Mouse (Mus musculus): Measurements from ENCODE around the gene Zfp512b. TPM values are rescaled to one million over a fixed set of nuclear protein-coding genes. Genes with fewer than 3 reads are reported as not detected.

The Zfp512b gene
- polyA plus RNA-seq (2012; rRNA removed), result 105 and 142 TPM in 2 replicates

- DNase-seq (ENCODE audit: low read depth), result peak; percentile 90
Observed at GRCm38 (mm10) chr2:181592231-181593041, at the start of gene Zfp512b. Gene Zfp512b, minus strand, starts transcription at chr2:181592803.

GRCm38 (mm10) chr2:181635865-181636264 lies 43.3 kb upstream of the Zfp512b start:
- DNase-seq (ENCODE audit: low read depth), result no peak
- TF ChIP-seq POLR2A (IDR thresholded peaks at IDR 0.05; ENCODE audit: borderline replicate concordance, extremely low read depth, insufficient read depth, insufficient read length, poor library complexity, severe bottlenecking) (no peak), CTCF (IDR thresholded peaks at IDR 0.05; ENCODE audit: borderline replicate concordance, extremely low read depth, insufficient read depth, insufficient read length) (no peak)

More at GRCm38 (mm10) chr2:181592231-181593041, at the start of gene Zfp512b:
- TF ChIP-seq CTCF (IDR thresholded peaks at IDR 0.05; ENCODE audit: borderline replicate concordance, extremely low read depth, insufficient read depth, insufficient read length) (no peak), POLR2A (IDR thresholded peaks at IDR 0.05; ENCODE audit: borderline replicate concordance, extremely low read depth, insufficient read depth, insufficient read length, poor library complexity, severe bottlenecking) (peak; percentile 98)

- DNase-seq (ENCODE audit: low read depth), result no peak
- TF ChIP-seq POLR2A (IDR thresholded peaks at IDR 0.05; ENCODE audit: borderline replicate concordance, extremely low read depth, insufficient read depth, insufficient read length, poor library complexity, severe bottlenecking) (no peak), CTCF (IDR thresholded peaks at IDR 0.05; ENCODE audit: borderline replicate concordance, extremely low read depth, insufficient read depth, insufficient read length) (no peak)
Observed at GRCm38 (mm10) chr2:181632624-181633023, 40.0 kb upstream of the Zfp512b start.

- no peak for DNase-seq (ENCODE audit: low read depth)
- TF ChIP-seq CTCF (IDR thresholded peaks at IDR 0.05; ENCODE audit: borderline replicate concordance, extremely low read depth, insufficient read depth, insufficient read length) (no peak), POLR2A (IDR thresholded peaks at IDR 0.05; ENCODE audit: borderline replicate concordance, extremely low read depth, insufficient read depth, insufficient read length, poor library complexity, severe bottlenecking) (no peak)
Observed at GRCm38 (mm10) chr2:181628471-181628870, 35.9 kb upstream of the Zfp512b start.

- peak; percentile 33; the same call in 1 of the 2 replicates for TF ChIP-seq CTCF (IDR thresholded peaks at IDR 0.05; ENCODE audit: borderline replicate concordance, extremely low read depth, insufficient read depth, insufficient read length)
- no peak for TF ChIP-seq POLR2A (IDR thresholded peaks at IDR 0.05; ENCODE audit: borderline replicate concordance, extremely low read depth, insufficient read depth, insufficient read length, poor library complexity, severe bottlenecking)
- peak; percentile 46 for DNase-seq (ENCODE audit: low read depth)
Observed at GRCm38 (mm10) chr2:181623401-181623800, 30.8 kb upstream of the Zfp512b start.

- no peak for DNase-seq (ENCODE audit: low read depth)
- no peak for TF ChIP-seq POLR2A (IDR thresholded peaks at IDR 0.05; ENCODE audit: borderline replicate concordance, extremely low read depth, insufficient read depth, insufficient read length, poor library complexity, severe bottlenecking)
- no peak for TF ChIP-seq CTCF (IDR thresholded peaks at IDR 0.05; ENCODE audit: borderline replicate concordance, extremely low read depth, insufficient read depth, insufficient read length)
Observed at GRCm38 (mm10) chr2:181618761-181619495, 26.3 kb upstream of the Zfp512b start.

GRCm38 (mm10) chr2:181602367-181602766 lies 9.8 kb upstream of the Zfp512b start:
- DNase-seq (ENCODE audit: low read depth), result no peak
- TF ChIP-seq CTCF (IDR thresholded peaks at IDR 0.05; ENCODE audit: borderline replicate concordance, extremely low read depth, insufficient read depth, insufficient read length) (no peak), POLR2A (IDR thresholded peaks at IDR 0.05; ENCODE audit: borderline replicate concordance, extremely low read depth, insufficient read depth, insufficient read length, poor library complexity, severe bottlenecking) (no peak)

- no peak for DNase-seq (ENCODE audit: low read depth)
- TF ChIP-seq CTCF (IDR thresholded peaks at IDR 0.05; ENCODE audit: borderline replicate concordance, extremely low read depth, insufficient read depth, insufficient read length) (no peak), POLR2A (IDR thresholded peaks at IDR 0.05; ENCODE audit: borderline replicate concordance, extremely low read depth, insufficient read depth, insufficient read length, poor library complexity, severe bottlenecking) (no peak)
Observed at GRCm38 (mm10) chr2:181601751-181602145, 9.1 kb upstream of the Zfp512b start.

- TF ChIP-seq CTCF (IDR thresholded peaks at IDR 0.05; ENCODE audit: borderline replicate concordance, extremely low read depth, insufficient read depth, insufficient read length) (no peak), POLR2A (IDR thresholded peaks at IDR 0.05; ENCODE audit: borderline replicate concordance, extremely low read depth, insufficient read depth, insufficient read length, poor library complexity, severe bottlenecking) (no peak)
- DNase-seq (ENCODE audit: low read depth), result peak; percentile 99
Observed at GRCm38 (mm10) chr2:181600828-181601750, 8.5 kb upstream of the Zfp512b start.

GRCm38 (mm10) chr2:181600226-181600758 lies 7.7 kb upstream of the Zfp512b start:
- TF ChIP-seq POLR2A (IDR thresholded peaks at IDR 0.05; ENCODE audit: borderline replicate concordance, extremely low read depth, insufficient read depth, insufficient read length, poor library complexity, severe bottlenecking) (no peak), CTCF (IDR thresholded peaks at IDR 0.05; ENCODE audit: borderline replicate concordance, extremely low read depth, insufficient read depth, insufficient read length) (no peak)
- no peak for DNase-seq (ENCODE audit: low read depth)
